Mouse (Mus musculus) lung, adult 2 months (tissue): ENCODE measurements around the gene Spon1.

Experiments
- CTCF ChIP-seq: fragments of 200-500 bp; IDR thresholded peaks from 2 replicates; pipeline ENCODE4 v1.5.1; 2011; ENCODE audit warnings: mild to moderate bottlenecking, low read length, control low read depth; ENCODE audit not compliant: insufficient read depth
- POLR2A ChIP-seq: fragments of 200-500 bp; IDR thresholded peaks from 2 replicates; pipeline ENCODE4 v1.6.1; 2011; ENCODE audit warnings: low read depth, mild to moderate bottlenecking, control low read depth, low read length, borderline replicate concordance; ENCODE audit errors: extremely low read depth

GRCm38 (mm10) chr7:114020057-114020703, 254.4 kb downstream of the Spon1 start:
- no peak for TF ChIP-seq CTCF
- TF ChIP-seq POLR2A, result no peak
